Mouse (Mus musculus) cerebellum, adult 11-12 months (tissue): ENCODE results near the gene Cpn1.
"Not testable (repeated sequence)": the region's sequence is repeated elsewhere in the genome, so short reads cannot be mapped to it uniquely, and the experiment has no call there.

ENCODE experiments used
- DNase-seq: peaks from one replicate; pipeline ENCODE4 v3.0.0; 2022

The Cpn1 gene

DNA sequence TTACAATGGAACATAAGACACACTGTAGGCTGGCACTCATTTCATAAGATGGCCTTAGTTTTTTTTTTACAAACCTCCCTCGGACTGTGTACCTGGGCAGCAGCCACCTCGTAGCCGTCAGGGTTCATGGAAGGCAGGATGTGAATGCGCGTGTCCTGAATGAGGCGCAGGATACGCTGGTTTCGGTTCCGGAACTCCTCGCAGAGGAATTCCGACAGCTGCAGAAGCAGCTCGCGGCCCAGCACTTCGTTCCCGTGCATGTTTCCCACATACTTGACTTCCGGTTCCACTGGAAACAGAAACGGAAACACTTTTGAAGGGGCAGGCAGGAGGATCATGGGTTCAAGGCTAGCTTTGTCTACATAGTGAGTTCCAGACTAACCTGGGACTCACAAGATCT lies 5.6 kb downstream of the Cpn1 start:
- no peak for DNase-seq

DNA sequence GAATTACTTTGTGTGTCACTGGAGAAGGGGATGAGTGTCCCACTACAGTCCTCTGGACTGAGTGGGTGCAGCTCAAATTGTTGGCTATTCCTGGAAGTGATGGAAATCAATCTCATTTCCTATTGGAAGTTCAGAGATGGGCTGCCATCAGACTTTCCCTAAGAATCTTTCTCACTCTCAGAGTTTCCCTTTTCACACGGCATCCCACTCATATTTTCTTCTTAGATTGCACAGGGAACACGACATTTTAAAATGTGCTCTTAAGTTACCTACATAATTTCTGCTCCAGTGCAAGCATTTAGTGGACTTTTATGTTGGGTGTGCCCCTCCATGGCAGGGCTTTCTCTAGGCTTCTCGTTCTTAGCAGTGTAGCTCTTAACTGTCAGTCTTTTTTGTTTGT lies 8.6 kb downstream of the Cpn1 start:
- DNase-seq, result no peak

DNA sequence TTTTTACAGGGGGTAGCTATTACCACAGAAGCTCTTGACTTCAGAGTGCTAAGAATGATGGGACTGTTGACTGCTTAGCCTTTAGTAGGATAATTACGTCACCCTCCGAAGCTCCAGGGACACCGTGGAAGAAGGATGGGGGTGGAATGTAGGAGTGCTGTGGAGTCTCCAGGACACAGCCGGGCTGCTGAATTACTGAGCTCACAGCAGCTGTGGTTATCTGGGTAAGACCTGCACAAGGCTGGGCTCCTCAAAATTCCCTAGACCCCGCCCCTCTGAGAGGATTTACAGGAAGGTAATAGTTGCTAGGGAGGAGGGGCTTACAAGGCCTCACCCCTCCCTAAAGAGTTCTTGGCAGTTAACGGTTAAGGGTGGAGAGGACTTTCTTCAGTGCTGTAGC lies 9.7 kb downstream of the Cpn1 start:
- no peak for DNase-seq

DNA sequence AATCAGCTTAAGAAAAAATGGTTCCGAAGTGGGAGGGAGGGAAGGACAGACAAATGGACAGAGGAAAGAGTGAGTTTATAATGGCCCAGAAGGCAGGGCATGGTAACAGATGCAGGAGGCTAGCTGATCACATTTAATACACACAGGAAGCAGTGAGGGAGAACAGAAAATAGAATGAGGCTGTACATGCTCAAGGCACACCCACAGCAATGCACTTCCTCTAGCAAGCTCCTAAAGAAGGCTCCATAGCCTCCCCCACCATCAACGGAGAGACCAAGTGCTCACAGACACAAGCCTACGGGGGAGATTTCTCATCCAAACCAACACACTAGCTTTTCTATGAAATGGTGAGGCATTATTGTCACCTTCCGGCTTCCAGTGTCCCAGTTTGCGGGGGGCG lies 12.1 kb downstream of the Cpn1 start:
- DNase-seq, result no peak

DNA sequence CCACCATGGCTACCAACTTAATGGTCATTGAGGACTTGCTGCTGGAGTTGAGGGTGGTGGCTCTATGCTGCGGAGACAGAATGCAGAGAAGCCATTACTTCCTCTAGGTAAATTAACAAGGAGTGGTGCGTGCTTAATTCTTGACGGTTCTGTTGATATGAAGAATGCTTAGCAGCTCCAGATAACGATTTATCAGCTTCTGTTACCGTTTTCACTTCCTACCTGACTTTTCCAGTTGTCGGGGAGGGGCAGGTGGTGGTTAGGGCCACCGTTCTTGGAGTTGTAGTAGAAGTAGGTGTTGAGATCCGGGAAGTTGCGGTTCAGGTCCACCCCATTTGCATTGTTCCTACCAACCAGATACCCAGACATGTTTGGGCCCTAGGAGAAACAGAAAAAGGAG lies 12.6 kb downstream of the Cpn1 start:
- DNase-seq, result no peak

DNA sequence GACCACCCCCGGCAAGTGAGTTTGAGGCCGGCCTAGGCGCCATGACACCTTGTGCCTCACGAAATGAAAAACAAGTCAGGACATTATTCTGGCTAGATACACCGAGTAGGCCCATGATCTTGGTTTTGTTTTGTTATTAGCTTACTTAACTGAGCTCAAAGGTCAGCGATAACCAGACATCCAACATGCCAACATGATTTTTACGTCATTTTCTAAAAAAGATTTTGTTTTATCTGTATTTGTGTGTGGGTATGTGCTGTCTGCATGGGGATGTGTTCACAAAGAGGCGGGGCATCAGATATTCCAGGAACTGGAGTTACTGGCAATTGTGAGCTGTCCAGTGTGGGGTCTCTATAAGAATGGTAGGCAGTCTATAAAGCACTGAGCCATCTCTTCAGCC lies 14.2 kb downstream of the Cpn1 start:
- no peak for DNase-seq

DNA sequence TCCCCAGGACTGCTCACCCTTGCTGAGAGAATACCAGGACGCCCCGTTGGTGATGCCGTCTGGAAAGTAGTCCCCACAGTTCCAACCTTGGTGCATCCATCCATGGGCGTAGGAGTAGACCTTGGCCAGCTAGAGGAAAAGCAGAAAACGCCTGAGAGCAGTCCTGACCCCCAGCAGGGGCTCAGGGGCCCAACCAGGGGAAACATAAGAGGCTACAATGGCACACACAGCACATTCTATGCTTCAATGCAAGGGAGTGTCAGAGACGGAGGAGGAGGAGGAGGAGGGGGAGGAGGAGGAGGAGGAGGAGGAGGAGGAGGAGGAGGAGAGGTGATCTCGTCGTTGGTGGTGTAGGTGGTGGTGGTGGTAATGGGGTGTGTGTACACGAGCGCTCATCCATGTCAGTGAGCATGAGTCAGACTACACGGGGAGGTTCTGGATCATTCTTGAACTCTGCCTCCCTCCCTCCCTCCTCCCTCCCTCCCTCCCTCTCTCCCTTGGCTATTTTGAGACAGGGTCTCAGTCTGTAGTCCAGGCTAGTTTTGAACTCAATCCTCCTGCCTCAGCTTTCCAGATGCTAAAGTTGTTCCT lies 17.8 kb downstream of the Cpn1 start:
- DNase-seq, result no peak

DNA sequence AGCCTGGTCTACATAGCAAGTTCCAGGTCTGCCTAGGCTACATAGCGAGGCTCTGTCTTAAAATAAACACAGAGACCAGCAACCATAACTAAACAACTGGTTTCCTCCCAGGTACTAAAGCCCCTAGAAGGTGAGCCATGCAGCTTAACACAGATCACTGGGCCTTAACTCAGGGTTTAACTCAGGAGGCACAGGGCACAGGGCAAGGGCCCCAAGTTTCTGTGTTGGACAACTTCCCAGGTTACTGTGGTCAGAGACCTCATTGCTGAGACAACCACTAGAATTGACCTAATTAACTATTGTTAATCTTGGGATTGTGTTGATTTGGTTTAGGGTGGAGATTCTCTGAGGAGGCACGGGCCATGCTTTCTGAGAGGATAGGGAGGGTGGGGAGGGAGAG lies 19.9 kb downstream of the Cpn1 start:
- no peak for DNase-seq

DNA sequence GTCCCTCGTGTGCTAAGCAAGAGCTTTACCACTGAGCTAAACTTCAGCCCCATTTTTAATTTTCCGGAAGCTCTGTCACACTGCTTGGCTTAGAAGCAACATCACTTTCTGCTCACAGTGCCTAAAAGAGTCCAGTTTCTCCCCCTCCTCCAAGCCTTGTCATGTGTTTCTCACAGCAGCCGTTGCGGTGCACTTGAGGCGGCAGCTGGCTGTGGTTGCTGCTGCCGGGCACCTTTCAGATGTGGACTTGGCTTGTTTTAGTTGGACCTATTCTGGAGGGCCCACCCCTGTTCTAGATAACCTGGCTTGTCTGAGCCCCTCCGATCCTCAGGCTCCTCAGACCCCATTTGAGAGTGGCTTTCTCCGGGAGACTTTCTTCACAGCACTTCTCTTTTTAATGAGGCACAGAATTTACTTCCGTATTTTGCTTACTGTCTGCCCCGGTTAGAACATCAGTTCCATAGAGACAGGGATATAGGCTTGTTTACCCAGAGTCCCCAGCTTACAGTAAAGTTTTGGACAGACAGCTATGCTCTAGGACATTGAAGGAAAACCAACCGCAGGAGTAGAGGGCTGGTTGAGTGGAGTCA lies 20.8 kb downstream of the Cpn1 start:
- no peak for DNase-seq

DNA sequence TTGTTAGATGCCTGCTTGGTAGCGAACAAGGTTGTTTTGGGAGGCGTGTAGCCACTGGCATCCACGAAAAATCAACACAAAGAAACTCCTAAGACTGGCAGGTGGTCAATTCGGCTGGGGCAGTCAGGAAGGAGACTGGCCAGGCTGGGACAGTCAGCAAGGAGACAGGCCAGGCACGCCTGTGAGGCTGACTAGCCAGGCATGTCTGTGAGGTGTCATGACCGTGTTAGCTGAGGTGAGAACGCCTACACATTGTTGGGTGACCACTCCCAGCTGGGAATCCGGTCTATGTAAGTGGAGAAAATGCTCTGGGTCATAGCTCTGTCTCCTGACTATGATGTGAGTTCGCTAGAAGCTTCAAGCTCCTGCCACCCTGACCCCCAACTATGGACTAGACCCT lies 23.6 kb downstream of the Cpn1 start:
- no peak for DNase-seq

DNA sequence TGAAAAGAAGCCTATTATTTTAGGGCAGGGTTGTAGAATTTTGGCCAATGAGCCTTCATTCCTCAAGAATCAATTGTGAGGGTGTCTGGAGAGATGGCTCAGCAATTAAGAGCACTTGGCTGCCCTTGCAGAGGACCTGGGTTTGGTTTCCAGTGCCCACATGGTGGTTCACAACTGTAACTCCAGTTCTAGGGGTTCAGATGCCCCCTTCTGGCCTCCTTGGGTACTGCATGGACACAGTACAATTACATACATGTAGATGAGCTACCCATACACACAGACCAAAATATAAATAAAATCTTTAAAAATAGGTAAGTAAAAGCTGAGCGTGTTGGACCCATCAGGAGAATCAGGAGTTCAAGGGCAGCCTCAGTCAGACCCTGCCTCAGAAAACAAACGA lies 25.2 kb downstream of the Cpn1 start:
- DNase-seq, result no peak

DNA sequence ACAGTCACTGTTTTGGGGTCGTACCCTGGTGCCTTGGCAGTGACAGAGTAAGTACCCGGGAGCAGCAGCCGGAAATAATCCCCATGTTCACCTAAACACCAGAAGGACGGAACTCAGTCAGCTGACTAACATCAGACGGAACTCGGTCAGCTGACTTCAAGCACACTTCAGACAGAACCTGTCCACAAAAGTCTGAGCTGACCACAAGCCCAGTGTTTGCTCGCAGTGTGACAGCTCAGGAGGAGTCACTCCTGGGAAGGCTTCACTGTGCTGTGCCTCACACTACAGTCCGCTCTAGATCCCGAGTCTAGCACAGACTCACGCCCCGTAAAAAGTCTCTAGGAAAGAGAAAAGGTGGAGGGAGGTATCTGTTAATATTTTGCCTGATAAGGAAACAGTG lies 26.3 kb downstream of the Cpn1 start:
- DNase-seq, result no peak

DNA sequence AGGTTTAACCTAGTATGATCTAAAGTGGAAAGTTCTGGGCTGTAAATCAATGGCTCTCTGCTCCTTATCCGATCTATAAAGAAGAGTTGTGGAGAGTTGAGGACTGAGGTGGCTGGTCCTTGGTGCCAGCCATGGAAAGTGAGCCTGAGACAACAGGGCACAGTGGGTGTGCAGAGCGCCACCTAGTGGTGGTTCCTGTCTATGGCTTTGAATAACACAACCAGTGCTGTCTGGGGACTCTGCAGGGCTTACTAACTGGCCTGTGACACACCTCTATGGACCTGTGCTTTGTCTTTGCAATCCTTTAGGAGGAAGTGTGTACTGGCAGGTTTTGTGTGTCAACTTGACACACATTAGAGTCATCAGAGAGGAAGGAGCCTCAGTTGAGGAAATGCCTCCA lies 27.2 kb downstream of the Cpn1 start:
- DNase-seq, result peak; percentile 33

DNA sequence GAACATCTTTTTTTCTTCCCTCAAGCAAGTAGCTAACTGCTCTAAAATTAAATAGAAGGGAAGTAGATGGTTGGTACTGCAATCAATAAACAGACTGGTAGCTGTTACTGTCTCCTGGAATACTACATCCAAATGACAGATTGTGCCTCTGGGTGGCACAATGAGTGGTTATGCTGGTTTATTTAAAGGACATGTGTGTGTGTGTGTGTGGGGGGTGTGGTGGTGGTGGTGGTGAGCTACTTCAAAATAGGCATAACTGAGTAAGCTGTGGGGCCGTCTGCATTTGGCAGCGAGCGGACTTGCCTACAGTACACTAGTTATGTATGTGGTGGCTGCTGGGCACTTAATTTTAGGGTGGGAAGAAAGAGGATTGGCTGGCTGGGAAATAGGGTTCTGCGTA lies 28.5 kb downstream of the Cpn1 start:
- DNase-seq, result no peak

DNA sequence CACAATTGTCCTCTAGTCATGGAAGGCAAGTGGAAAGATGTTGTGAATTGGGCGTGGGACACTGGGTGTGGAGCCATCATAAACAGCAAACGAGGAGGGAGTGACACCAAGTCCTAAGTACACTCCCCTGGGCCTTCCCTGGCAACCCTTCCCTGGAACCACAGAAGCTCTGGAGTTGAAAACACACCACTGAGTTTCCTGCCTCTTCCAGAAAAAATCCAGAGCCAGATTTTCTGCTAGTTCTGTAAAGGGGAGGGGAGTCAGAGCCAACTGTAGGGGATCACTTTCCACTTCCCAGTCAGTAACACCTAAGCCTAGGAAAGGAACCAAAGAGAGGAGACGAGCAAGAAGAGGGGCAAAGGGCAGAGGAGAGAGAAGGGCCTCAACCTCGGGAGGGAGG lies 29.0 kb downstream of the Cpn1 start:
- no peak for DNase-seq

DNA sequence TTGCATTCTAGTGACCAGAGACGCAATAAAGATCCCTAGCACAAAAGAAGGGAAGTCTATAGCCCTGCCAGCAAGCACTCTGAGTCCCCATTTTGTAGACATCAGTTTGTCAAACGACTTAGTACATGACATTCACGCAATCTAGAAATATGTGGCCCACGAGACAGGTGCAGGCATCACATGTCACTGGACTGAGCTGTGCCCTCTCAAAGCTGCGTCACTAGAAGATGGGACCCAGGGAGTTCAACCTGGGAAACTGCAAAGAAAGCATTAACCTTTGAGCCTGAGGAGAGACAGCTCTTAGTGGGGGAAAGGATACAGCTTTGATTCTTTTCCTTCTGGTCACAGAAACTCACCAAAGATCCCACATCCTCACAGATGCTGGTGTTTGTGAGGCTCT lies 31.1 kb downstream of the Cpn1 start:
- DNase-seq, result no peak

DNA sequence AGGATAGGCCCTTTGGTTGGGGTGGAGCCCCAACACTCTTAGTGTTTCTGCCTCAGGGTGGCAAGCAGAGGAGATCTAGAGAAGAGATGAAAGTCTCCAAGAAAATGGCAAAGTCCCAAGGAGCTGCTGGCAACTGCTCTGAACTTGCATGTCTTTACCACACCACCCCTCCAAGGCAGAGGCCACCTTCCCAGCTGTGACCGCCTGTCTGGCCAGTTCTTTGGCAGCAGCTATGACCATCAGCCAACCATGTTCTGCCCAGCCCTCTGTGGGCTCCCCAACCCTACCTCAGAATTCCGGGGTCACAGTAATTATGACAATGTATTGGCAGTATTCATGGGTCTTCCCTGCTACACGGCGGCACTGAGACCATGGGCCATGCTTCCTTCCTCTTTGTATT lies 31.5 kb downstream of the Cpn1 start:
- no peak for DNase-seq

DNA sequence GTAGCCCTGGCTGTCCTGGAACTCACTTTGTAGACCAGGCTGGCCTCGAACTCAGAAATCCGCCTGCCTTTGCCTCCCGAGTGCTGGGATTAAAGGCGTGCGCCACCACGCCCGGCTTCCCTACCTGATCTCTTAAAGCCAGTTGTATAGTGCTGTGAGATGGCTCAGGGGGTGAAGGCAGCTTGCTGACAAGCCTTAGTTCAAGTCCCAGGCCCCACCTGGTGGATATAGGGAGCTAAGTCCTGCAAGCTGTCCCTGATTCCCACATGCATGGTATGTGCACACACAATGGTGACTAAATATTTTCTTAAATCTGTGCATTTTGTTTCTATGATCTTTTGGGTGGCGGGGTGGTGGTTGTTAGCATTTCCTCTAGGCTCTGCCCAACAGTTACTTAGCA lies 33.4 kb downstream of the Cpn1 start:
- not testable (repeated sequence) for DNase-seq

DNA sequence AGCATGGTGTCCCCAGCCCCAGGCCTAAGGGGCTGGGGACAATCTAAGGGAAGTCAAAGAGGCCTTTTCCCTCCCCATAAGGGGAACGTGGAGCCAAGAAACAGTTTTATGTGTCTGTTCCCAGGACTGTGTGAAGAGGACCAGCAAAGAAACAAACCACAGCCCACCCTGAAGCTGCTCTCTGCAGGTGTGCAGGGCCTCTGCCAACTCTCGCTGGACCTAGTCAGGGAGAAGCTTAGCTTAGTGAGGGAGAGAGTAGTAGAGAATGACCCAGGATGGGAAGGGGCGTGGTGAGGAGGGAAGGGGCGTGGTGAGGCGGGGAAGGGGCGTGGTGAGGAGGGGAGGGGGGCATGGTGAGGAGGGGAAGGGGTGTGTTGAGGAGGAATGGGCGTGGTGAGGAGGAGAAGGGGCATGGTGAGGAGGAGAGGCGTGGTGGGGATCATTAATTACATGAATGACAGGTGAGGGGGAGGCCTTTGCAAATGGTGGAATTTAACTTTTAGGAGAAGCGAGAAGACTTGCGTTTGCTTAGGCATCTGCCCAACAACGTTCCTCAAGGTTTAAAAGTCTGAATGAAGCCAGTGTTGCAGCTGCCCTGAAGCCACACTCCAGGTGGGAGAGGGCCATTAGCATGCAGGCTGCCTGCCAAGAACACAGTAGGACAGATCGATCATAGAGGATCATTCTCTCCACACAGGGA lies 37.1 kb downstream of the Cpn1 start:
- no peak for DNase-seq

DNA sequence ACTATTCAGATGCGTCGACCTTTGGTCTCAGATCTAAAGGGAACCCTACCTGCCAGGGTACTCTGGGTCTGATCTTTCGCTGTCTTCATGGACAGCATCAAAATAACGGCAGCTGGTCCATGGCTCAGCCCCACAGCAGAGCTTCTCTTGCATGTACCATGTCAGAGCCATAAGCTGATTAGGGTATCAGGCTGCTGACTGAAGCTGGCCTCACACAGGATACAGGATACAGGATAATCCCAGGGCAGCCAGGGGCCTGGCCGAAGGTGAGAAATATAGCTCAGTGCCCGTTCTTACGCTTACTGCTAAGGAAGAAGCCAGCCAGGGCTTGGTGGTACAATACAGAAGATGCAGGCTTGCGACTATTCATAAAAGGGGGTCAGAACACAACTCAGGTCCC lies 41.8 kb downstream of the Cpn1 start:
- DNase-seq, result no peak

DNA sequence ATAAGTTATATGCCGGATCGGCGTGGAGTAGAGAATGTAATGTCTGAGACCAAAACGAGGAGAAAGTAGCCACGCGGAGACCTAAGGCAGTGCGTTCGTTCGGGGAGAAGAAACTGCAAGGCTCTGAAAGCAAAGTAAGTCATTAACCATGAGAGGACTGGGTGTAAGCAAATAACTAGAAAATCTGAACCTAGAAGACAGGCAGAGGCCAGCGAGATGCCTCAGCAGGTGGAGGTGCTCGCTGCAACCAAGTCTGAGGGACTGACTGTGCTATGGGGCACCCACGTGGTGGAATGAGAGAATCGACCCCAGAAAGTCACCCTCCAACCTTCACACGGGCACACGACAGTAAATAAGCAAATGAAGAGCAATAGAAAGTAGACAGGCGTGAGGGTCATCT lies 43.3 kb downstream of the Cpn1 start:
- no peak for DNase-seq

DNA sequence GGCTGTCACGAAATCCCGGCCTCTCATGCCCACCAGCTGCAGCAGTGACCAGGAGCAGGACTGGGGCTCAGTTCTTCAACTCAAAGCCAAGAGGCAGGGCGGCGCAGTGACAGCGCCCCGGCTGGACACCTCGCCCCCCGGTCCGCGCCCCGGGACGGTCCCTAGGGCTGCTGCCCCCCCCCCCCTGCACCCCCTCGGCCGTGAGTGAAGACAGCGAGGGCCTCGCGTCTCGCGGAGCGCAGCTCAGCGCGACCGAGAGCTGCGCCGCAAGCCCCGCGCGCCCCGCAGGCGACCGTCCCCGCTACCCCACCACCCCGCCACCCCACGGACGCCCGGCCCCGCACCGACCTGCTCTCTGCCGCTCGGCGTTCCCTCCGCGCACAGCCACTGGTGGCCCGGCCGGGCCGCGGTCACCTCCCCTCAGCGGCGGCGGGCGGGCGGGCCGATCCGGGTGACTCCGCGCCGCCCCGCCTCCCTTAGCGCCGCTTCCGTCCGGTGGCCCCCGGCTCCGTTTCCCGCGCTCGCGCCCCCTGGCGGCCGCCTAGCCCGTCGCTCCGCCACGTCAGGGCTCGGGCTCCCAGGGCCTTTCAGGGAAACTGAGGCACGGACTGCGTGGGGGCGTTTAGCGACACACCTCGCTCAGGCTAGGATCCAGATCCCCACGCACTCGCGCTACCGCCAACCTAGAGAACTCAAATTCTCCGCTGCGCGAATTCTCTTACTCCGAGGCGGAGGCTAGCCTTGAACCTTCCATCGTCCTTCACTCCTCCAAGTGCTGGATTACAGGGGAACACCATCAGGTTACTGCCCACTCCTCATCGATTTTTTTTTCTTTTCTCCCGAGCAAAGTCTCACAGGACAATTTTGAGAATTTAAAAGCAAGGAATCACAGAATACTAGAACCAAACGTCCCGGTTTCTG lies 46.3 kb downstream of the Cpn1 start, which contains the start of gene Dnmbp:
TSS of gene Dnmbp (minus strand) at position 423 of the 921 bp plus-strand sequence.
- DNase-seq, result peak; percentile 76

DNA sequence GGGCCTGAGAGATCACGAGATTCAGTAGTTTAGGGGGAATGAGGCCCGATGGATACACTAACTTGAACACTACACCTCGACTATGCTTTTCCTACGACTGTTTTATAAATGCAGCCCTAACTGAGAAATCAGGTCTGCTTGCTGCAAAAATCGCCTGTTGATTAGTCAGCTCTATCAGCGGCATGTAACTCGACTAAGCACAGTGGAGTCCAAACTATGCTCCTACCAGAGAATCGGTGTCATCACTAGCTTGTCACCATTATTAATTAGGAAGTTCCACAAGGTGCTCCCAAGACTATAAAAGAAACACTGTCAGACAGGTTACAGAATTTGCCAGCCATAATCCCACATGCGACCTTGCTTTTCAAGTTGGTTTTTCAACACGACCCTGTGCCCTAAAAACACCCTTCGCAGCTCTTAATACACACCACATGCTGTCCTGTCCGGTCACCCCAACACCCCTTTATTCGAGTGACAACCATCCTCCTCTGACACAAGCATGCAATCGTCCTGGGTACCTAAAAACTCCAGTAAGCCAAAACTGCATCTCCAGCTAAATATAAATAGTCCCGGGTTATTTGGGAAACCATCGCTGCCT lies 47.1 kb downstream of the Cpn1 start:
- no peak for DNase-seq
